ENCODE assay signal across 8 mouse cellular contexts in the genomic region with DNA sequence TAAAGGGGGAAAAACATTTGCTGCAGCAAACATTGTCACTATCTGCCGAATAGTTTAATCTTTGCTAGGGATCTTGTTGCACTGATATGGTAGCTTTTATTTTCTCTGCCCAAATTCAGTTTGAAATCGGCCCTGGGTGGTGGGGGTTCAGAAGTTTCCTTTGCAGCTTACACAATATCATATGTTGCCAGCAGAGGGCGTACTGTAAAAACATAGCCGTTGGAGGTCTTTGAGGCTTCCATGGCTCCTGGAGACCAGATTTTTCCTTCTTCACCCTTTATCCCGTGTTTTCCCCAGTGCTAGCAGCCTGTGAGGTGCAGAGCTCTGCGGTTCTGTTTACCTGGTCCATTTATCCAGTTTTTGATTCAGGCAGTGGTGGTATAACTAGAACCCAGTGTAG. TPM values are rescaled to one million over a fixed set of nuclear protein-coding genes. Genes with fewer than 3 reads are reported as not detected.
DNase-seq lines count a peak whose midpoint lies in the region; ATAC-seq and TF ChIP-seq lines count a peak whose summit lies in the region.

No protein-coding gene starts in this region.

- no peak for ATAC-seq in kidney, embryonic 16.5 days (ENCODE audit: low FRiP score, low TSS enrichment)
- no peak for ATAC-seq in neural tube, embryonic 11.5 days (ENCODE audit: insufficient read depth, low FRiP score, low TSS enrichment)

- H3K27me3 ChIP-seq in kidney, embryonic 16.5 days (ENCODE audit: insufficient read depth, low read length), result no peaks in the 10 kb centered on the region
- no peaks in the 10 kb centered on the region for H3K27me3 ChIP-seq in CH12.LX (replicated peaks)
- no peaks in the 10 kb centered on the region for H3K27me3 ChIP-seq in neural tube, embryonic 11.5 days (ENCODE audit: control insufficient read depth, insufficient read depth, low read length)

- no peak for TF ChIP-seq EP300 in CH12.LX (IDR thresholded peaks at IDR 0.05; ENCODE audit: low read length)

- H3K4me2 ChIP-seq in kidney, embryonic 16.5 days (replicated peaks; ENCODE audit: low read depth, low read length), result no peak overlapping the region
- H3K4me2 ChIP-seq in CH12.LX (ENCODE audit: insufficient read depth, low read depth, poor library complexity, severe bottlenecking), result no peak overlapping the region
- H3K4me2 ChIP-seq in neural tube, embryonic 11.5 days (ENCODE audit: low read depth), result no peak overlapping the region

- no peak overlapping the region for H3K9ac ChIP-seq in kidney, embryonic 16.5 days (replicated peaks; ENCODE audit: low read length)
- H3K9ac ChIP-seq in CH12.LX (ENCODE audit: insufficient read depth, low read depth), result no peak overlapping the region
- no peak overlapping the region for H3K9ac ChIP-seq in neural tube, embryonic 11.5 days (ENCODE audit: low read length)

- no peaks in the 10 kb centered on the region for H3K36me3 ChIP-seq in kidney, embryonic 16.5 days (ENCODE audit: insufficient read depth, low read length)
- peaks cover 22 to 69% of the 10 kb centered on the region in 2 experiments for H3K36me3 ChIP-seq in CH12.LX (replicated peaks in 1 of 2; ENCODE audit: control insufficient read depth in 1 of 2, insufficient read depth in 1 of 2, low read length in 1 of 2)
- no peaks in the 10 kb centered on the region for H3K36me3 ChIP-seq in neural tube, embryonic 11.5 days (ENCODE audit: control insufficient read depth, insufficient read depth, low read length)

- H3K27ac ChIP-seq in kidney, embryonic 16.5 days (ENCODE audit: low read length), result no peak overlapping the region
- H3K27ac ChIP-seq in CH12.LX (ENCODE audit: insufficient read depth, low read depth), result no peak overlapping the region
- H3K27ac ChIP-seq in neural tube, embryonic 11.5 days (ENCODE audit: low read depth, low read length), result no peak overlapping the region

- TF ChIP-seq RAD21 in CH12.LX (IDR thresholded peaks at IDR 0.05; ENCODE audit: low read depth, low read length), result peak; percentile 66

- 14% methylated on average over 6 of the region's 6 CpGs for WGBS in kidney, embryonic 16.5 days
- 22% methylated on average over 6 of the region's 6 CpGs for WGBS in neural tube, embryonic 11.5 days

- dilution Hi-C loops in CH12.LX (cut with MboI; ENCODE audit: extremely low pct_ligation_motif_present, extremely low pct_unique_long_range_greater_than_20kb, low sequenced_read_pairs), result no loop called here

- no peak overlapping the region for H3K4me3 ChIP-seq in kidney, embryonic 16.5 days (ENCODE audit: low read length)
- no peak overlapping the region for H3K4me3 ChIP-seq in CH12.LX (replicated peaks in 1 of 3; ENCODE audit: low read depth in 2 of 3, low read length in 2 of 3, poor library complexity in 1 of 3)
- no peak overlapping the region for H3K4me3 ChIP-seq in neural tube, embryonic 11.5 days (ENCODE audit: low read depth, low read length)

- peak; percentile 44 to 86 for TF ChIP-seq CTCF in CH12.LX (conservative IDR thresholded peaks at IDR 0.05 in 1 of 2, IDR thresholded peaks at IDR 0.05 in 1 of 2; ENCODE audit: low read depth in 2 of 2, low read length in 2 of 2)

- no peaks in the 10 kb centered on the region for H3K9me3 ChIP-seq in kidney, embryonic 16.5 days (ENCODE audit: low read length)
- no peaks in the 10 kb centered on the region for H3K9me3 ChIP-seq in CH12.LX (replicated peaks; ENCODE audit: low read length)
- H3K9me3 ChIP-seq in neural tube, embryonic 11.5 days (ENCODE audit: control insufficient read depth, low read length), result no peaks in the 10 kb centered on the region

- no peak for TF ChIP-seq POLR2A in CH12.LX (IDR thresholded peaks at IDR 0.05; ENCODE audit: low read depth, low read length)

- peak; percentile 65 for DNase-seq in kidney, adult 9 months
- peak; percentile 72 for DNase-seq in CH12.LX (ENCODE audit: extremely low read depth)
- peak; percentile 20 for DNase-seq in cerebellum, adult 8-10 months
- peak; percentile 29 to 64 for DNase-seq in heart, postnatal 14 days
- DNase-seq in left cerebral cortex, postnatal 4 days, result peak; percentile 57
- peak; percentile 61 for DNase-seq in neural tube, embryonic 11.5 days (ENCODE audit: low spot score)
- DNase-seq in urinary bladder, adult 2 months (ENCODE audit: low spot score), result no peak

- H3K4me1 ChIP-seq in kidney, embryonic 16.5 days (ENCODE audit: insufficient read depth, low read length), result peaks cover 3% of the 10 kb centered on the region; the same call in 1 of the 2 replicates
- H3K4me1 ChIP-seq in CH12.LX (ENCODE audit: control insufficient read depth in 1 of 2, insufficient read depth in 2 of 2), result peaks cover 0 to 15% of the 10 kb centered on the region in 2 experiments; a peak in 1 of 4 replicates
- H3K4me1 ChIP-seq in neural tube, embryonic 11.5 days (ENCODE audit: control insufficient read depth, insufficient read depth, low read length), result no peaks in the 10 kb centered on the region

- H3K79me2 ChIP-seq in CH12.LX (replicated peaks; ENCODE audit: control insufficient read depth, extremely low read depth, insufficient read depth, poor library complexity, severe bottlenecking), result no peaks in the 10 kb centered on the region

- in situ Hi-C loops in CH12.LX (cut with MboI; ENCODE audit: low pct_ligation_motif_present, low pct_unique_long_range_greater_than_20kb, low sequenced_read_pairs), result loop anchor here (25.0 kb wide), 1 partner anchor 389 kb away; a partner anchor contains a TSS

- intact Hi-C loops in heart, postnatal 14 days (cut with DNase I), result loop anchor here (1.0 to 5.0 kb wide), 2 partner anchors 51 to 306 kb away; no protein-coding TSS in a partner anchor
- intact Hi-C loops in left cerebral cortex, postnatal 4 days (cut with DNase I), result no loop called here

TF ChIP-seq in CH12.LX, 34 proteins besides CTCF, POLR2A, EP300 and RAD21:
- TF ChIP-seq MEF2A (IDR thresholded peaks at IDR 0.05; ENCODE audit: borderline replicate concordance, low read depth, low read length), result peak; percentile 15; the same call in 1 of the 2 replicates
- TF ChIP-seq NRF1 (IDR thresholded peaks at IDR 0.05; ENCODE audit: low read depth, low read length), result no peak
- TF ChIP-seq SMC3 (IDR thresholded peaks at IDR 0.05; ENCODE audit: low read depth, low read length), result peak; percentile 95
- peak; percentile 48; the same call in 1 of the 2 replicates for TF ChIP-seq ZC3H11A (IDR thresholded peaks at IDR 0.05; ENCODE audit: low read depth, low read length)

RNA-seq across cellular contexts. Expression of a gene that starts 39.0 kb away (rescaled TPM):
- 18.1 and 18.9 TPM in 2 replicates for polyA plus RNA-seq in kidney, embryonic 16.5 days (2015; fragmentation: Nextera tagmentation; extraction: Ambion mirVana)
- total RNA-seq in CH12.LX (2012; rRNA removed) (11.8 and 15.1 TPM in 2 replicates), CH12.LX (2014; rRNA removed) (24.5 and 26.3 TPM in 2 replicates)
- polyA plus RNA-seq in CH12.LX (2012; ENCODE audit: insufficient read length, low read depth), result 18.3 and 22.4 TPM in 2 replicates
- not detected for total RNA-seq in heart, postnatal 14 days (2021)
- 1 to 10 TPM; 1.4 TPM for total RNA-seq in left cerebral cortex, postnatal 4 days (2021)
- polyA plus RNA-seq in neural tube, embryonic 11.5 days (2014; fragmentation: Nextera tagmentation; extraction: Ambion mirVana), result 0.50 and 0.57 TPM in 2 replicates
- 12.3 and 14.6 TPM in 2 replicates for polyA plus RNA-seq in urinary bladder, adult 2 months (2012; rRNA removed)

RNA-seq across cellular contexts. Expression of a gene that starts 40.6 kb away (rescaled TPM):
- 0.35 and 0.39 TPM in 2 replicates for polyA plus RNA-seq in kidney, embryonic 16.5 days (2015; fragmentation: Nextera tagmentation; extraction: Ambion mirVana)
- total RNA-seq in CH12.LX (2012; rRNA removed), result 1.6 and 2.0 TPM in 2 replicates
- total RNA-seq in CH12.LX (2014; rRNA removed), result 0.69 and 0.83 TPM in 2 replicates
- 3.8 and 4.5 TPM in 2 replicates for polyA plus RNA-seq in CH12.LX (2012; ENCODE audit: insufficient read length, low read depth)
- total RNA-seq in heart, postnatal 14 days (2021), result not detected
- total RNA-seq in left cerebral cortex, postnatal 4 days (2021), result under 1 TPM; 0.54 TPM
- polyA plus RNA-seq in neural tube, embryonic 11.5 days (2014; fragmentation: Nextera tagmentation; extraction: Ambion mirVana), result not detected in 2 replicates
- not detected in 2 replicates for polyA plus RNA-seq in urinary bladder, adult 2 months (2012; rRNA removed)
